Mouse (Mus musculus) stomach, postnatal 0 days (tissue): ENCODE measurements at regions not wholly inside any gene's neighbourhood (a gene's known extent, or its start where the extent isn't known, plus 50 kb on each side); places are given as distances from the start of the nearest gene placed in this dataset.

Source experiments
- CTCF ChIP-seq: IDR thresholded peaks from 2 replicates; pipeline ENCODE4 v1.5.1; 2016; ENCODE audit warnings: antibody characterized with exemption, low read depth, mild to moderate bottlenecking, moderate library complexity
- EP300 ChIP-seq: optimal IDR thresholded peaks from 2 replicates; pipeline ENCODE3; 2016; ENCODE audit warnings: antibody characterized with exemption

DNA sequence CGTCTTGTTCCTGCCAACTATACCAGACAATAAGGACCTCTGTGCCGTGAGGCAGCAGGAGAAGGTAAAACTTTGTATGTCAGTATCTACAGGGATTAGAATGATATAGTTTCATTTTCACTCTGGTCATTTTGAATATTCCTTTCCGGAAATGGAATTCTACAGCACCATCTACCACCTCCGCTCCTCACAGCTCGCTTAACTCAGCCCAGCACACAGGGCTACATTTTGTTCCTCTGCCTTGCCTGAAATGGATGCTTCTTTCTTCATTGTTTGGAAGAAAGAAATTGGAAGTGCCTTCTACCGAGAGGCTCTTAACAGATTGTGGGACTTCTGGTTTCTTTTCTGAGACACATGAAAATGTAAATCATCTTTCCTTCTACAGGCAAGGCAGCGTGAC is 217.4 kb upstream of the Arx start:
- TF ChIP-seq EP300 (no peak), CTCF (no peak)
